Mouse (Mus musculus): ENCODE measurements around the gene Batf. TPM values are rescaled to one million over a fixed set of nuclear protein-coding genes. Genes with fewer than 3 reads are reported as not detected.
"Not testable (repeated sequence)": the region's sequence is repeated elsewhere in the genome, so short reads cannot be mapped to it uniquely, and the experiment has no call there.

The Batf gene
- total RNA-seq, 2 experiments from 2014 or later, result 0.96 TPM; not detected in 1

GRCm38 (mm10) chr12:85682328-85682727 is 4.1 kb upstream of the Batf start:
- no peak for DNase-seq (ENCODE audit: low spot score in 2 of 2)

DNA sequence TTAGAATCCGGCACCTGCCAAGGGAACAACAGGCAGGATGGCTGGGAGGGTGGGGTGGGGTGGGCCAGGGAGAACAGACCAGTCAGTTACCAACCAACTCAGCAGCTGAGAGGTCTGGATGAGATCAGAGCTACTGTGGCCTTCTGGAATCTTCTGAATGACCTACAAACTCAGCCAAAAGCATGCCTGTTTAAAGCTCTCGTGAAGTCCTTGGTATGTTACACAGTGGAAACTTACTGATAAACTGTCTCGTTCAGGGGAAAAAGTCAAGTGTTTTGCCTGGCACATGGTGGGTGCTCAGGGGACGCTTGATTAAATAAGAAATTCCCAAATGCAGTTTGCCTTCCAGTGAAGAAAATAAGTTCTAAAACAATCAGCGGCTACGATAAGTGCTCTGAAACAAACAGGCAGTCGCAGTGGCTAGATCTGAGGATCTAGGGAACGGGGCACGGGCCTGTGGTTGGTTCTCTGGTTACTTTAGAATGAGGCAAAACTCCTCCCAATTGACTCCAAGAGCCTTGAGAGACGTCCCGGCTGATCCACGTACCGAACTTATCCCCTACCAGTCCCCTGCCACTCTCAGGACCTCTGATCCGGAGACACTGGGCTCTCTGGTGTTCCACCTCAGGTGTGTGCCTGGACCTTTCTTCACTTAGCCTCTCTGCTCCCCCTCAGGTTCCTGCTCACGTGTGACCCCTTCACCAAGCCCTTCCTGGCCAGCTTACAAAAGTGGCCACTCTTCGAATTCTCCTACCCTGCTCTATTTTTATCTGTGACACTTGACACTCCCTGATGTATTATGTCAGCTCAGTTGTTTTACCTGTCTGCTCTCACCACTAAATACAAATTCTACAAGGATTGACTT is 1.8 kb upstream of the Batf start:
- no peak for DNase-seq (ENCODE audit: low spot score in 2 of 2)

DNA sequence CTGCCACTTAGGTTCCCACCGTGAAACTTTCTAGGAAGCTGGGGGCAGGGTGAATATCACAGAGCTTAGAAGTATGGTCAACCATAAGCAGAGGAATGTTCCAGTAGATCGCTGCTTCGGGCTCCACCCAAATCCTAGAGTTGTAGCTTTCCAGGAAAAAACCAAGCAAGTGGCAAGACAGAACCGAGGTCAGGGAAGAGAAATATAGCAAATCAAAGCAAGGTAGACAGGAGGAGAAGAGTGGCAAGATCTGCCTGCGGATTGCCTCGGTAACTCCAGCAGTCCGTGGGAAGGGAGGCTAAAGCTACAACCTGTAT is 706 bp downstream of the Batf start:
- no peak for DNase-seq (ENCODE audit: low spot score in 2 of 2)

GRCm38 (mm10) chr12:85687846-85688245 is 1.4 kb downstream of the Batf start:
- DNase-seq (ENCODE audit: low spot score in 2 of 2), result no peak

GRCm38 (mm10) chr12:85695787-85696186 is 9.3 kb downstream of the Batf start:
- no peak for DNase-seq (ENCODE audit: low spot score in 2 of 2)

DNA sequence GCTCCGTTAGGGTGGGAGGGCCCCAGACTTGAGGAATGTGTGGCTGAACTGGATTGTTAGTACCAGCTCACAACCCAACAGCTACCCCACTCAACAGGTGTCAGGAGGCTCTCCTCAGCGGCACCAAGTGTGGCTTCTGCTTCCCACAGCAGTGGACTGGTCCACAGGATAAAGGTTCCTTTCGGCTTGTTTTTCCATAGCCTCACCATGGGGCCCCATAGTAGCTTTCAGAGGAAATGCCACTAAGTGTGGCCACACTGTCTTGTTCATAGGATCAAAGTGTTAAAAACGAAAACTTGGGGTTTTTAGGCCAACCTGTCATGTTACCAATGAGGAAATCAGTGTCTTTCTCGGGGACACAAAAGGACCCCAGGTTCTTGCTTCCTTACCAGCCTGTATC is 10.0 kb downstream of the Batf start:
- DNase-seq (ENCODE audit: low spot score in 2 of 2), result no peak

DNA sequence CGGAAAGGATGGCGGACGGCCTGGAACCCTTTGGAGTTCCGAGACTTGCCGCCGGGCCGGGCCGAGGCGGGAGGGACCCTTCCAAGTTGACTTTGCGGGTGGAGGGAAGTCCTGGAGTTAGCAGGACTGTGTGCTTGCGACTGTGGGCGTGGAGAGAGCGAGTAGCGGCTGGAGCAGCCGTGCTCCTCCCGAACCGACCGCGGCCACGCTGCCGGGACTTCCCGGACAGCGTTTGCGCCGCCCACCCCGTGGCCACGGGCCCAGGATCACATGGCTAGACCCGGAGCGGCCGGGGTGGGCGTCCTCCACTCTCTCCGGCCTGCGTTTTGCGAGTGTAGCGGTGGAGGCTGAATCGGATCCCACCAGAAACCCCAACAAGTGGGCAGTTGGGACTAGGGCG is 11.7 kb downstream of the Batf start:
- DNase-seq (ENCODE audit: low spot score in 2 of 2), result not testable (repeated sequence)

DNA sequence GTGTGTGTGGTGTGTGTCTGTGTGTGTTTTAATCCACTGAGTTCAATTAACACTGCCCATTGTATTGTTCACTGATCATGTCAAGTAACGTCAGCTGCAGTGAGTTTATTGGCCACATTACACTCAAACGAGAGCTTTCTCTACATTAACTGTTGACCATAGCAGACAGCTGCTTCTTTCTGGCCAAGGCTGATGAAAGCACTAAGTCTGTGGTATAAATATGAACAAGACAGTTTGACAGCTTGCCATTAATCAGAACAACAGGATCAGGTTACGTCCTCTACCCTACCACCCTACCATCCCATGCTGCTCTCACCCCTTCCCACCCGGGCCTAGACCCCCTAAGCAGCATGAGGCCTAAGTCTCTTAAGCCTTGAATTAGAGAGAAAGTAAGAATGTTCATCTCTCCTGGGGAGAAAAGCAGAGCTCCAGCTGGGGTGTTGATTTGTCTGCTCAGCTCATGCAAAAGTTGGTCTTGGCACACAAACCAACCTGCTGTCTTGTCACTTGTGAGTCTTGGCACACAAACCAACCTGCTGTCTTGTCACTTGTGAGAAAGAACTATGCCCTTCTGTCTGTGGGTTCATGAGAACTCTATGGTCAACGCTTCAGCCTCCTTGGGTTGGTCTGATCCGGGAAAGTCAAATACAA is 13.8 kb downstream of the Batf start:
- DNase-seq (ENCODE audit: low spot score in 2 of 2), result peak in 1 of 2 experiments; percentile 14

- DNase-seq (ENCODE audit: low spot score in 2 of 2), result no peak
Measured at GRCm38 (mm10) chr12:85700842-85701223, 14.4 kb downstream of the Batf start.

DNA sequence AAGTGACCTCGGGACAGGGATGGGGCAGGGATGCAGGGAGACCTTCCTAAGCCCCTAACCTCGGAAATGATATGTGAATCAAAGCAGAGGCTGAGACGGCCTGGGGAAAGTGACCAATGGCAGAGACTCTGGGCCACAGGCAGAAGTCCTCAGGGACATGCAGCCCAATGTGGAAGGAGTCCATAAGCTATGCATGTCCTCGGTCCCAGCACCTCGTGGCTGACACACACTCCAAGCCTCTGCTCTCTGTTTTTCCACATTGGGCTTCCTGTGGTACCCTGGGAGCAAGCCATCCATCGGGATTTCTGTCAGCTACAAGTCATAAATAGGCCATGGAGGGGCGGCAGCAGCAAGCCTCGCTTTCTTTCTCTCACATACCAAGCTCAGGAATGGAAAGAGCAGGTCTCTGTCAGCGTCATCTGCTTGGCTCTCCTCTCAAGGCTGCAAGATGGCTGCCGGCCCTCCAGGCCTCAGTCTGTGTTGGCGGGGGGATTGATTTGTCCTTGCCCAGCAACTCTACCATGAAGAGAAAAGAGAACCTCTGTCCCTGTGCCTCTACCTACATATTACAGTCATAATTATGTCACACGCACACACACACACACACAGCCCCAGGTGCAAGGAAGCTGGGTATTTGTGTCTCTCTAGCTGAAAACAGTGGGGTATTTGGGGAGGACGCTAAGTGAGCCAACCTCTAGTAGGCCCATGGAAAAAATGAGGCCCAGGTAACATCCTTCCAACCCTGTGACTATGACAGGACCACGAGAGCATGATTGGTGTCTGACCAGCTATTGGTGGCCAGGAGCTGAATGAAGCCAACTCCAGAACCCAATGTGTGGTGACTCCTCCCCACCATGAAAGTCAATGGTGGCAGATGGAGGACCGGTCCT is 15.9 kb downstream of the Batf start:
- no peak for DNase-seq (ENCODE audit: low spot score in 2 of 2)

DNA sequence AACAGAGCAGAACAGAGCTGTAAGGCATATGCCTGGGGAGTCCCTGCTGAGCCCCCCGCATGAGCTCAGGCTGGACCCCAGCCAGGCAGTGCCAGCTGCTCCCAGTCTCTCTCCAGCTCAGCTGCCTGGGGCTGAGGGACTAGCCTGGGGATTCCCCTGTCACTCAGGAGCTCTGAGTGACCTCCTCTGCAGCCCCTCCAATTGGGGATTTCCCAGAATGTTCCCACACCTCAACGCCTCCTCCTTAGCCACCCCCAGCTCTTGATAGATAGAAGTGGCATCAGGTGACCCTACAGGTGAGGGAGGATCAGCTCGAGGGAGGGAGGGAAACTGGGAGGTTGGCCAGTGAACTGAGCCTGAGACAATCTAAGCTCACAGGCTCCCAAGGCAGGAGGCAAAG is 17.0 kb downstream of the Batf start:
- peak; percentile 30 to 46 for DNase-seq (ENCODE audit: low spot score in 2 of 2)

DNA sequence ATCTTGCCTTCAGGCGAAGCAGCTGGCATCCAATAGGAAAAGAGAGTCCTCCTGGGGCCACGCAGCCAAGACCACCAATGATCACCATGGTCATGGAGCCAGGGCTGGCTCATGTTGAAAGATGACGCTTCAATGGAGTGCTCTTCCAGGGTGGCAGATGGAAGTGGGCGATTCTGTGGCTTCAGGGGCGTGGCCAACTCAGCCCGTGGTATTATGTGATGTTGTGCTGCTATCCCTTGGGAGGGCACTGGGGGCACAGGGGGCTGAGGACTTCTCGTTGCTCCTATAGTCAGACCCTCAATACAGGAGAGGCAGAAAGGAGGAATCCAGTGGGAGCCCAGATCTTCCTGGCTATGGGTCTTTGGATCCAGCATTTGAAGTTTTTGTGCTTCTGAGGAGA is 18.1 kb downstream of the Batf start:
- DNase-seq (ENCODE audit: low spot score in 2 of 2), result peak; percentile 21 to 37

- DNase-seq (ENCODE audit: low spot score in 2 of 2), result peak; percentile 57 to 60
Measured at GRCm38 (mm10) chr12:85705002-85705830, 18.7 kb downstream of the Batf start.

DNA sequence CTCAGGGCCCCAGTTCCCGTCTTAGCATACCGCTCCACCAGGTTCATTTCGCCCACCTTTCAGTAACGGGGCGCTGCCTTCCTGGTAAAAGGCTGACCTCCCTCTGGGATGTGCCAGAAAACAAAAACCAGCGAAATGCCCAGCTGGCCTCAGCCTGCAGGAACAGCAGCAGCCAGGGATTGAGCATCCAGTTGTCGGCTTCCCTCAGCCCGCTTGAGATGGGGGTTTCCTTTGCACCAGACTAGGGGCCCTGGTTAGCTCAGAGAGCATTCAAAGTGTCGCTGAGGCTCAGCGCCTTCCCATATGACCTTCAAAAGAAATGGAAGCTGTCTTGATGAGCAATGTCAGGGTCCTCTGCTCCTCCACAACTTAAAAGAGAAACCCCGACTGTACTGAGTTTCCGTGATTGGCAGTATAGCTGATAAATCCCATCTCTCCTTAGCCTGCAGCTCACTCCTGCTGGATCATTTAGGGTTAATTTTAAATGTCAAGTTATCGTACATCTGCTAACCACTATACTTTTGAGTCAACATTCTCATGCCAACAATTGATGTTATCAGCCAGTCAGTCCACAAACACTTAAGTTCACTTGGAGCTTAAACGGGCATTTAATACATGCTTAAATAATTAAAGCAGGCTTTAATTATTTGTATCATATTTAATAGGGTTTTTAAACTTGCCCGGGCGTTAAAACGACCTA is 19.5 kb downstream of the Batf start:
- no peak for DNase-seq (ENCODE audit: low spot score in 2 of 2)

- no peak for DNase-seq (ENCODE audit: low spot score in 2 of 2)
Measured at GRCm38 (mm10) chr12:85706906-85707305, 20.4 kb downstream of the Batf start.

DNA sequence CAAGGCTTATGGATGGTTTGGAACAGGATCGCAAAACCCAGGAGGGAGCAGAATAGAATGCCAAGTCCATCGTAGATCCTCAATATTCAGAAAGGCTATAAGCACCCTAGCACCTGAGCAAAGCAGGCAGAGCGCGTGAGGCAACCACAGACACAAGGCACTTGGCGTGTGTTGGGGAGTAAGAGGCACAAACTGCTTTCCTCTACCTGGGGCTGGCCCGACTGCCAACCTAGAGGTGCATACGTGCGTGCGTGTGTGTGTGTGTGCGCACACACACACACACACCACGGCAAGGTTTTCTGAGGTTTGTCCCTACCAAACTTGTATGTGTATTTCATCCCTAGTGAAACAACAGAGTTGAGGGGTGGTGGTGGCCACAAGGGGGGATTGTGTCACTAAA is 20.9 kb downstream of the Batf start:
- DNase-seq (ENCODE audit: low spot score in 2 of 2), result no peak

DNA sequence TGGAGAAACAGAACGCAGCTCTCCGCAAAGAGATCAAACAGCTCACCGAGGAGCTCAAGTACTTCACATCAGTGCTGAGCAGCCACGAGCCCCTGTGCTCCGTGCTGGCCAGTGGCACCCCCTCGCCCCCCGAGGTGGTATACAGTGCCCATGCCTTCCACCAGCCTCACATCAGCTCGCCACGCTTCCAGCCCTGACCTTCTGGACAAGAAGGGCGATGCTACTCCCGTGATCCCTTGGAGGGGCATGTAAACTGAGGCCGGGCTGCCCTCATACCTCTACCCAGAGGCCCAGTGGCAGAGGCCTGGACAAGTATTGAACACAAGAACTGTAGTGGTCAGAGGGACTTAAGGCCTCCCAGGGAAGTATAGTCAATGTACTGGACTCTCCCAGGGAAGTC is 22.1 kb downstream of the Batf start:
- no peak for DNase-seq (ENCODE audit: low spot score in 2 of 2)

DNA sequence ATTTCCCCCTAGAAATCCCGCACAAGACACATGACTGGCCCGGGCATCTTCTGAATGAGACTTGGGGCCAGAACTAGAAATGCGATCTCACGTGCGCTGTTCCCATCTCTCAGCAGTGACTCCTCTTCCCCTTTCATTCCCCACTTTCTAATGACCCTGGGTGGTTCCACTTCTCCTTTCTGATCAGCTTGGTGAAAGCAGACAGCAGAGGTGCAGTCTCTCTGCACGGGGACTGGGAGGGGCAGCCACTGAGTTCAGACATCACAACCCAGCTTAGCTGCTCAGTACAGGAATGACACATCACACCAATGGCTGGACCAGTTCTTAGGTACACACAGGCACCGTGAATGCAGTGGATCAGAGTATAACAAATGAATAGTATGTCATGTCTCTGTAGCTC is 24.2 kb downstream of the Batf start:
- no peak for DNase-seq (ENCODE audit: low spot score in 2 of 2)

DNA sequence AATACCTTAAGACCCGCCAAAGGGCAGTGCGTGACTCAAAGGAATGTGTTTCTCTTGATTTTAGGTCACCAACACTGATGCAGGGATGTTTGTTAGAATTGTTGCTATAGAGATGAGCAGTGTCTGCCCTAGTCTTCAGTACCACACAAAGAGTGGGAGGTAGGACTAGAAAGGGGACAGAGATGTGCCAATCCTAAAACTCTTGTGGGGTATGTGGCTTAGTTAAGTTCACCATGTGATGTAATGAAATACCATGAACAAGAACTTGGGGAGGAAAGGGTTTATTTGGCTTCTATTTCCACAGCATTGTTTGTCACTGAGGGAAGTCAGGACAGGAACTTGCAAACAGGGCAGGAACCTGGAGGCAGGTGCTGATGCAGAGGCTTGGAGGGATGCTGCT is 26.1 kb downstream of the Batf start:
- no peak for DNase-seq (ENCODE audit: low spot score in 2 of 2)

DNA sequence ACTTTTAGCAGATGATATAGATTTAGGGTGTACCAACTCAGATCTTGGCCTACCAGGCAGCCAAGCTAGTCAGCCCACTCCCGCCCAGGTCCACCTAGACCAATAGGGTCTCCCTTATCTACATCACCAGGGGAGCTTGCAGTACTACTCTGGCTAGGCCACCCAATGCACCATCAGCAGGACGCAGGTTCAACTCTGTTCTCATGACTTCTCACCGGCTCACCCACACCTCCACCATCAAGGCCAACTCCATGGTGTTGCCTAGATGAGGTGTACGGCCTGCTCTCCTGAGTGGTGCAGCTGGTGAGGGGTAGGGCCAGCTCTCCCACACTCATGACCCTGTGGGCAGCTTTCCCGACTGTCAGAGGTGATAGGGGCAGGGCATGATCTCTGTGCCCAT is 27.7 kb downstream of the Batf start:
- no peak for DNase-seq (ENCODE audit: low spot score in 2 of 2)
